Mouse (Mus musculus) bone marrow, adult 2 months (tissue): ENCODE measurements around the gene Card11. TPM values are rescaled to one million over a fixed set of nuclear protein-coding genes. Genes with fewer than 3 reads are reported as not detected.

ENCODE experiments used
- H3K27ac ChIP-seq: fragments of 200-500 bp; 2 replicates; pipeline ENCODE4 v1.5.1; 2012; ENCODE audit warnings: low read depth, mild to moderate bottlenecking, control low read depth, inconsistent platforms, low read length; ENCODE audit not compliant: control insufficient read depth, poor library complexity, insufficient read depth
- H3K4me1 ChIP-seq: fragments of 200-500 bp; 2 replicates; pipeline ENCODE4 v1.6.1; 2011; ENCODE audit warnings: low read length; ENCODE audit not compliant: control insufficient read depth, insufficient read depth
- H3K4me3 ChIP-seq: fragments of 200-500 bp; replicated peaks from 2 replicates; pipeline ENCODE3; 2011; ENCODE audit warnings: mild to moderate bottlenecking, low read depth, low read length, control low read depth; ENCODE audit not compliant: control insufficient read depth
- CTCF ChIP-seq: fragments of 200-500 bp; IDR thresholded peaks from 2 replicates; pipeline ENCODE4 v1.5.1; 2011; ENCODE audit warnings: low read length, control low read depth; ENCODE audit not compliant: control insufficient read depth, insufficient read depth
- POLR2A ChIP-seq: fragments of 200-500 bp; IDR thresholded peaks from 2 replicates; pipeline ENCODE4 v1.6.1; 2011; ENCODE audit warnings: low read depth, mild to moderate bottlenecking, control low read depth, low read length, borderline replicate concordance; ENCODE audit not compliant: control insufficient read depth
- WGBS: fragments of 180-500 bp; shearing (Covaris S2); methylation state at CpG from one replicate; pipeline ENCODE4 v1.1.7; 2018; 5-methylcytosine and 5-hydroxymethylcytosine counted together
- polyA plus RNA-seq: library from polyadenylated mRNA; stranded (reverse); fragments of >200 nt; gene quantifications from 2 replicates; pipeline ENCODE4 v1.2.4, GENCODE M21; 2011; ENCODE audit warnings: low replicate concordance; ENCODE audit not compliant: missing spikeins, insufficient read depth, insufficient read length

Card11 gene
- polyA plus RNA-seq, 1 experiment, result 18.2 TPM

- no peaks in the 10 kb centered on the region; the same call in none of the 2 replicates for H3K4me1 ChIP-seq
- no peak overlapping the region for H3K27ac ChIP-seq
- WGBS, result 75% methylated on average over 3 of the region's 3 CpGs
- TF ChIP-seq POLR2A (no peak), CTCF (no peak)
- H3K4me3 ChIP-seq, result no peak overlapping the region
These were observed 33.9 kb upstream of the Card11 start for GRCm38 (mm10) chr5:141034301-141034700.

GRCm38 (mm10) chr5:141033001-141033400 lies 32.6 kb upstream of the Card11 start:
- Histone ChIP-seq H3K4me3 (no peak overlapping the region), H3K27ac (no peak overlapping the region), H3K4me1 (no peaks in the 10 kb centered on the region; the same call in none of the 2 replicates)
- WGBS, result 78% methylated on average over 1 of the region's 1 CpGs
- TF ChIP-seq POLR2A (no peak), CTCF (no peak)

- no peak overlapping the region for H3K27ac ChIP-seq
- TF ChIP-seq CTCF (no peak), POLR2A (no peak)
- no peaks in the 10 kb centered on the region; the same call in none of the 2 replicates for H3K4me1 ChIP-seq
- 85% methylated on average over 2 of the region's 2 CpGs for WGBS
- H3K4me3 ChIP-seq, result no peak overlapping the region
These were observed 29.0 kb upstream of the Card11 start for GRCm38 (mm10) chr5:141029364-141029763.

GRCm38 (mm10) chr5:141025635-141026034 lies 25.3 kb upstream of the Card11 start:
- Histone ChIP-seq H3K4me3 (no peak overlapping the region), H3K4me1 (no peaks in the 10 kb centered on the region), H3K27ac (no peak overlapping the region)
- no peak for TF ChIP-seq CTCF
- TF ChIP-seq POLR2A, result no peak
- WGBS, result 55% methylated on average over 3 of the region's 3 CpGs

GRCm38 (mm10) chr5:141024435-141024834 lies 24.1 kb upstream of the Card11 start:
- H3K4me1 ChIP-seq, result no peaks in the 10 kb centered on the region
- H3K27ac ChIP-seq, result no peak overlapping the region
- no peak overlapping the region for H3K4me3 ChIP-seq
- TF ChIP-seq CTCF, result peak; percentile 76
- TF ChIP-seq POLR2A, result no peak
- 77% methylated on average over 5 of the region's 5 CpGs for WGBS

GRCm38 (mm10) chr5:141017927-141018700 lies 17.7 kb upstream of the Card11 start:
- TF ChIP-seq POLR2A (no peak), CTCF (no peak)

GRCm38 (mm10) chr5:141016082-141016481 lies 15.7 kb upstream of the Card11 start:
- no peak overlapping the region for H3K27ac ChIP-seq
- TF ChIP-seq CTCF, result no peak
- no peak for TF ChIP-seq POLR2A
- WGBS, result 81% methylated on average over 1 of the region's 1 CpGs
- no peak overlapping the region for H3K4me3 ChIP-seq
- H3K4me1 ChIP-seq, result peaks cover 10% of the 10 kb centered on the region

More at GRCm38 (mm10) chr5:141017927-141018700, 17.7 kb upstream of the Card11 start:
- H3K4me3 ChIP-seq, result no peak overlapping the region
- peak overlapping the region; percentile 39 for H3K27ac ChIP-seq
- peaks cover 10% of the 10 kb centered on the region for H3K4me1 ChIP-seq
- 0% methylated on average over 2 of the region's 2 CpGs for WGBS

- WGBS, result 48% methylated on average over 6 of the region's 6 CpGs
- H3K4me1 ChIP-seq, result peaks cover 10% of the 10 kb centered on the region
- H3K4me3 ChIP-seq, result no peak overlapping the region
- H3K27ac ChIP-seq, result peak overlapping the region; percentile 21; the same call in 1 of the 2 replicates
- TF ChIP-seq CTCF (no peak), POLR2A (no peak)
These were observed 13.8 kb upstream of the Card11 start for GRCm38 (mm10) chr5:141014216-141014615.
